Mouse (Mus musculus) Patski (cell line): ENCODE data around the gene Specc1. TPM values are rescaled to one million over a fixed set of nuclear protein-coding genes. Genes with fewer than 3 reads are reported as not detected.

Experiments
- ATAC-seq: fragments of 100-300 bp; one replicate; pipeline ENCODE4 v1.8.0; 2021
- CTCF ChIA-PET: fragments of 350-600 bp; sonication (Branson Sonifier 250); formaldehyde crosslinking; loops from one replicate; lab custom pipeline; 2022; ENCODE audit warnings: inconsistent platforms; lab: Charles Lee
- POLR2A ChIA-PET: fragments of 350-600 bp; sonication (Branson Sonifier 250); formaldehyde crosslinking; loops from one replicate; lab custom pipeline; 2022; ENCODE audit warnings: antibody characterized with exemption, inconsistent platforms; lab: Charles Lee
- DNase-seq: peaks from one replicate; pipeline ENCODE4 v3.0.0-alpha.2; 2011; ENCODE audit warnings: low read depth, low spot score
- H3K27me3 ChIP-seq: fragments of 371-371 bp; one replicate; pipeline ENCODE4 v1.5.1; 2021
- CTCF ChIP-seq: fragments of 100-300 bp; IDR thresholded peaks from one replicate; pipeline ENCODE4 v1.5.1; 2021
- in situ Hi-C: fragments of 300-500 bp; cut with MboI; formaldehyde crosslinking; loops from 3 replicates; pipeline ENCODE4 v1.11.1; 2018; ENCODE audit warnings: low pct_unique_long_range_greater_than_20kb, mixed read lengths
- polyA plus RNA-seq: library from polyadenylated mRNA; unstranded; gene quantifications from one replicate; pipeline ENCODE4 v1.2.3, GENCODE M21; 2021

Specc1 gene
- polyA plus RNA-seq, 1 experiment from 2014 or later, result 27.8 TPM

DNA sequence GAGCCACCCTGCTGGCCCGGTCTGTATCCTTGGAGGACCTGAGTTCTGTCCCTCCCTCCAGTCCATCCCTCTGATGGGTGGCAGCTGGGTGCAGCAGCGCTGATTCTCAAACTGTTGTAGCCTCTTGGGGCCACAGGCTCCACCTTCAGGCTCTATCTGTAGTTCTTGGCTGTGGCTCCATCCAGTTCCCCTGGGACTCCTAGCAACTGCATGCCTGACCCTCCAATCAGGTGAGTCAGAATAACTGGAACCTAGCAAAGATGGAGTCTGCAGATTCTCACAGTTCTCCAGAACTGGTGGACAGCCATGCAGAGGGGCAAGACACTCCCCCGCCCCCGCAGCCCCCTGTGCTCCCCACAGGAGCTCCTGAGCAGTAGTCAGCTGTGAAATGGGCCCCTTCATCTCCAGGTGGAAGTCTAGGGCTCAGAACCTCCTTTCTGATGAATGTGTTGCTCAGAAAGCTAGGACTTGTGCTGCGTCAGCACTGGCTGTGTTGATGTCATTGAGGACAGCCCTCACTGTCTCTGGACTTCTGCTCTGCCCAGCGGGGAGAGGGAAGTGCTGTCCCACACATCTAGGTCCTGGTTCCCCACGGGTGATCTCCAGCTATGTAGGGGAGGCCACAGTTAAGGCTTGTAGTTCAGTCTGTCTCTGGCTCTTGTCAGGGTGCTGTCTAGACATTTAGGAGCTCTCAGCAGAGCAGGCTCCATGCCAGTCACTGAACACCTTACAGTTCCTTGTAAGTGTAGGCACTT is 264.4 kb downstream of the Specc1 start:
- TF ChIP-seq CTCF, result no peak
- in situ Hi-C loops, result no loop called here
- H3K27me3 ChIP-seq, result no peaks in the 10 kb centered on the region
- POLR2A ChIA-PET, result interaction anchor here (0.9 kb wide), 1 partner anchor 28 kb away, joined by 3 read pairs; the partner anchor contains the start of gene Adora2b
- CTCF ChIA-PET, result interaction anchor here (1.0 to 2.6 kb wide), 3 partner anchors 28 to 39 kb away, joined by 3 to 8 read pairs (median 4); partner anchors contain the start of gene Adora2b
- peak; percentile 64 for DNase-seq
- peak; percentile 88 for ATAC-seq

- no peaks in the 10 kb centered on the region for H3K27me3 ChIP-seq
- DNase-seq, result no peak
- in situ Hi-C loops, result no loop called here
- no peak for TF ChIP-seq CTCF
- ATAC-seq, result no peak
- ChIA-PET POLR2A (interaction anchor here (0.6 kb wide), 1 partner anchor 23 kb away, joined by 3 read pairs; no protein-coding TSS in a partner anchor), CTCF (interaction anchor here (1.4 to 2.6 kb wide), 2 partner anchors 13 to 26 kb away, joined by 3 to 8 read pairs; partner anchors contain the start of gene Adora2b)
These were observed 266.9 kb downstream of the Specc1 start for GRCm38 (mm10) chr11:62223416-62223815.

DNA sequence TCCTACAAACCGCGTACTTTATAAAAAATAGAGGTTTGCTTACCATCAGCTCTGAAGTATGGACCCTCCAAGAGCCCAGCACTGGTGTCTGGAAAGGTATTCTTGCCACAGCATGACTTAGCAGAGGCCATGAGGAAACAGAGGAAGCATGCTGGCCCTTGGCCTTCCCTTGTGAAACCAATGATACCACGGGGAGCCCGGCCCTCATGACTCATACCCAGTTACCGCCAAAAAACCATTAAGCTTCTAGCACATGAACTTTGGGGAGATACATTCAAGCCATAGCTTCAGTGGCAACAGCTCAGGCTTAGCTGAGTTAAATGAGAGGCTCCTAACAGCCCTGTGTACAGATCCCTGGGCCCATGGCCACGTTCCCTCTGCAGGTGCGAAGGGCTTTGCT is 267.4 kb downstream of the Specc1 start:
- DNase-seq (no peak), ATAC-seq (no peak)
- TF ChIP-seq CTCF, result no peak
- POLR2A ChIA-PET, result no interaction called here
- CTCF ChIA-PET, result interaction anchor here (1.4 kb wide), 1 partner anchor 13 kb away, joined by 3 read pairs; no protein-coding TSS in a partner anchor
- in situ Hi-C loops, result no loop called here
- H3K27me3 ChIP-seq, result no peaks in the 10 kb centered on the region

DNA sequence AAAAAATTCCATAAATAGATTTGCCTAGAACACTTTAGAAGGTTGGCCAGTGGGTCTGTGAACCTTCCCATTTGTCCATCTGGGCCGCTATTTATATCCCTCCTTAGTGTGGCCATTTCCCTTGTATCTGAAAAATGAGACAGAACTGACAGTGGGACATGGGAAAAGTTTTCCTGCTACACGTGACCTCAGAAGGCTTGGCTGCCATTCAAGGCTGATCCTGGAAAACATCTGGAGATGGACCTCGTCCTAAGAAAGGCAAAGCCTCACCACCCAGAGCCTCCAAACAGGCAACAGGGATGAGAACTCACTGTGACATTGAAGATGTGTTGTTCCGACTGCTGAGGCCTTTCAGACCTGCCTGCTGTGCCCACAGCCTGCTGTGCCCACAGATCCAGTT is 268.2 kb downstream of the Specc1 start:
- ATAC-seq (no peak), DNase-seq (no peak)
- POLR2A ChIA-PET, result no interaction called here
- CTCF ChIA-PET, result no interaction called here
- no peaks in the 10 kb centered on the region for H3K27me3 ChIP-seq
- no peak for TF ChIP-seq CTCF
- in situ Hi-C loops, result no loop called here

DNA sequence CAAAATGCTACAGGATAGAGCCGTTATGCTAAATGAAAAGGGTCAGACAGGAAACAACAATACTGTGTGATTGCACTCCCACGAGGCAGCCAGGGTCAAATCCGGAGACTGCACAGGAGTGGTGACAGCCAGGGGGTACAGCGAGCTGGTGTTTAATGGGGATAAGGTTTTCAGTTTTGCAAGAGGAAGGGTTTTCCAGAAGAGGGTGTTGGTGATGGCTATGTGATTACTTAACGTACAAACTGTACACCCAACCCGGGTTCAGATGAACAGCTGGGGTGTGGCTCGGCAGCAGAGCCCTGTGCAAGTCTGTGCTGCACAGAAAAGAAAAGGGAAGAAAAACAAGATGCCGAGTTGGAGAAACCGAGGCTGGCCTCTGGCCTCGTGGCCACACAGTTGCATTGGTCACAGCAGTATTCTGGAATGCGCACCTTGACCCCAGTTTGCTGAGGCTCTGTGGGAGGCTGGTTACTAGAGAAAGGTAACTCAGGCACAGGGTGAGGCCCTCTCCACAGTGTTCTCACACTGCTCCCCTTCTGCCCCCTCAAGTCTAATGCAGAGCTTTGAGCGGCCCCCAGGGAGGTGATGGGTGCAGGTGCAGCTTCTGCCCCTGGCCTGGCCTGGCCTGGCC is 284.2 kb downstream of the Specc1 start:
- TF ChIP-seq CTCF, result no peak
- H3K27me3 ChIP-seq, result no peaks in the 10 kb centered on the region
- in situ Hi-C loops, result no loop called here
- POLR2A ChIA-PET, result interaction anchor here (0.6 kb wide), 1 partner anchor 213 kb away, joined by 3 read pairs; no protein-coding TSS in a partner anchor
- no peak for DNase-seq
- CTCF ChIA-PET, result interaction anchor here (1.9 kb wide), 1 partner anchor 9 kb away, joined by 7 read pairs; the partner anchor contains the start of gene Adora2b
- no peak for ATAC-seq

DNA sequence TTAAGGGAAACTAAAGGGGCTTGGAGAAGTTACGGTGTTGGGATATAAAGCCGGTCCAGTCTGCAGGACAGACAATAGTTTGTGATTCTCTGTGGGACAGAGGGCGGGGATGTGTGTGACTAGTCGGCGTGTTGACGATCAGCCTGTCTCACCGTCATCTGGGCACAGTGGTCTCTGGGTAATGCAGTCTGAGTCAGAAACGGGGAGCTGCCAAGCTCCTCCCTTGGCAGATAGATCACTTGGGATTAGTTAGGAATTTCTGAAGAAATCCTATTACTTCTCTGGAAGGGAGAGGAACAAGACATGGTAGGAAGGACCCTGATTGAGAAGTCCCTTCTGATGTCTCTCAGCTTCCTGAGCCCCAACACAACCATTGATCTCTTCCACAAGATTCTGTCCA is 287.3 kb downstream of the Specc1 start:
- TF ChIP-seq CTCF, result no peak
- no peak for DNase-seq
- in situ Hi-C loops, result no loop called here
- peak; percentile 44 for ATAC-seq
- H3K27me3 ChIP-seq, result no peaks in the 10 kb centered on the region
- ChIA-PET CTCF (no interaction called here), POLR2A (no interaction called here)

DNA sequence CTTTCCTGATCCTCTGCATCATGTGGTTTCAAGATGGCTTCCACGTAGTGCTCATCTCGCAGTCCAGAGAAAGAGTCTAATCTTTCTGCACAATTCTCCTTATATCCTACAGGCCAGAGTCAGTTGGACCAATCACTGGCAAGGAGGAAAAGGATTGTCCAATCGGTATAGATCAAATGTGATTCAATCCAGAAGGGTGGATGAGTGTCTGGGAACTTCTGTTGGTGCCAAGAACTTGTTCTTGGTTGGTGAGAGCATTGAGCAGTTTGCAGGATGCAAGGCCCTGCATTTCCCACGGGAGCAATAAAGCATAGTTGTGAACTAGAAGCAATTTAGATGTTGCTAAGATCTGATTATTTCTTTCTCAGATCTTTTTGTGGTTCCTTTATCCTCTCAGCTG is 287.9 kb downstream of the Specc1 start:
- ATAC-seq (no peak), DNase-seq (no peak)
- POLR2A ChIA-PET, result no interaction called here
- CTCF ChIA-PET, result no interaction called here
- no peak for TF ChIP-seq CTCF
- in situ Hi-C loops, result no loop called here
- H3K27me3 ChIP-seq, result no peaks in the 10 kb centered on the region

DNA sequence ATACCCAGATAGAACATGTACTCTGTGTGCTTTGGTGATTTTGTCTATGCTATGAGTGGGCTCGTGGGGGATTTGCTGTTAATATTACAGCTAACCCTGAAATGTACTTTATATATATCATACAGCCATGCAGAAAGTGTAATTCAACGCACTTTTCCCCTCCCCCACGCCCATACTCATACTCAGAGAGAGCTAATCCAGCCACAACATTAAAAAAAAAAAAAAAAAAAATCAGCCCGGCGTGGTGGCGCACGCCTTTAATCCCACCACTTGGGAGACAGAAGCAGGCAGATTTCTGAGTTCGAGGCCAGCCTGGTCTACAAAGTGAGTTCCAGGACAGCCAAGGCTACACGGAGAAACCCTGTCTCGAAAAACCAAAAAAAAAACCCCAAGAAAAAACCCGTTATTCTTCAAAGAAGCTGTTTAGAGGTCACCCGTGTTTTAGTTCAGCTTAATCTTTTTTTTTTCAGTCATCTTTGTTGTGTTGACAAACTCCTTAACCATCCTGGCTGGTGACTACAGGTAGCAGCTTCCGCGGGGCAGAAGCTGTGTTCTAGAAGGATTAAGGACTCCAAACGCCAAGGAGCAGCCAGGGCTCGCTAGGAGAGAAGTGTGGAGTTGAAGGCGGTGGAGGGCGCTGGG is 291.3 kb downstream of the Specc1 start:
- POLR2A ChIA-PET, result interaction anchor here (0.7 to 1.3 kb wide), 2 partner anchors 20 to 21 kb away, joined by 3 read pairs; no protein-coding TSS in a partner anchor
- in situ Hi-C loops, result no loop called here
- CTCF ChIA-PET, result interaction anchor here (1.4 to 2.0 kb wide), 2 partner anchors 20 to 23 kb away, joined by 4 to 6 read pairs; no protein-coding TSS in a partner anchor
- DNase-seq (no peak), ATAC-seq (no peak)
- no peaks in the 10 kb centered on the region for H3K27me3 ChIP-seq
- no peak for TF ChIP-seq CTCF

DNA sequence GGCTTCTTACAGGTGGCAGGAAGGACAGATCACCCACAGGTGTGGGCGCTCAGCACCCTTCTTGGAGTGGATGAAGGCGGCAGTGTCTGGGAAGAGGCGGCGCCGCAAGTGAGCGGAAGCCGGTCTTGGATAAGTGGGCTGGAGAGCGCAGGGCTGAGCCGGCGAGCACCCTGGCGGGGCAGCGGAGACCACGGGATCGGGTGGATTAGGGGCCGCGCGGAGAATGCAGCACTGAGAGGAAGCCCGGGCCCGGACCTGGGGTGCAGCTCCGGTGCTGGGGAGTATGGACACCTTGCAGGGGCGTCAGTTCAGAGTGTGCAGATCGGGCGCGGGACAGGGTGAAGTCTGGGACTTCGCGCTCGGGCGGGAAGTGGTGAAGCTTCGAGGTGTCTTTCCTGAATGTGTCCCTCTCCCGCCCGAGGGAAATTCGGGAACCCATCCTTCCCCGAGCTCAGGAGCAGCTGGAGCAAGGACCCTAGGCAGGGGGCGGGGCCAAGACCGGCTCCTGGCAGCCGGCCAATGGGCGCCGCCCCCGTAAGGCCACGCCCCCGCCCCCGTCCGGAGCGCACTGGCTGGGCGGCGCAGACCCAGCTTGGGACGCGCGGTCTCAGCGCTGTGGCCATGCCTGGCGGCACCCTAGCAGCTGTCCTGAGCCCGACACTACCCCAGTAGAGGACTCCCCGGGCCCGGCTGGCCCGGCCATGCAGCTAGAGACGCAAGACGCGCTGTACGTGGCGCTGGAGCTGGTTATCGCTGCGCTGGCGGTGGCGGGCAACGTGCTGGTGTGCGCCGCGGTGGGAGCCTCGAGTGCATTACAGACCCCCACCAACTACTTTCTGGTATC is 292.1 kb downstream of the Specc1 start, which contains the start of gene Adora2b:
Gene Adora2b, plus strand, starts transcription at position 584 of the 844 bp plus-strand sequence.
- ChIA-PET CTCF (interaction anchor here (0.7 to 2.5 kb wide), 15 partner anchors 8 to 105 kb away, joined by 3 to 9 read pairs (median 4); no protein-coding TSS in a partner anchor), POLR2A (interaction anchor here (0.7 to 1.4 kb wide), 5 partner anchors 19 to 29 kb away, joined by 3 to 6 read pairs (median 3); no protein-coding TSS in a partner anchor)
- peak; percentile 46 for ATAC-seq
- in situ Hi-C loops, result no loop called here
- DNase-seq, result no peak
- TF ChIP-seq CTCF, result no peak
- H3K27me3 ChIP-seq, result no peaks in the 10 kb centered on the region
